ENCODE assay signal across 1 mouse cellular context in genomic region chr19:47917396-47917795, GRCm38 (mm10).
TF ChIP-seq lines count a peak whose summit lies in the region.

No protein-coding gene starts in this region.

TF ChIP-seq in CH12.LX, 34 proteins besides CTCF, POLR2A, EP300 and RAD21 (continued from another document):
- TF ChIP-seq HCFC1 (IDR thresholded peaks at IDR 0.05; ENCODE audit: low read depth, low read length) = no peak
- TF ChIP-seq ETS1 (conservative IDR thresholded peaks at IDR 0.05; ENCODE audit: low read depth, low read length) = no peak
